Mouse (Mus musculus) mesoderm, embryonic 11.5 days (tissue): Measurements from ENCODE around the gene Gcc1.

ENCODE experiments used
- DNase-seq: peaks from one replicate; pipeline ENCODE4 v3.0.0-alpha.2; 2012; ENCODE audit warnings: low read depth, low spot score

Gcc1 gene

DNA sequence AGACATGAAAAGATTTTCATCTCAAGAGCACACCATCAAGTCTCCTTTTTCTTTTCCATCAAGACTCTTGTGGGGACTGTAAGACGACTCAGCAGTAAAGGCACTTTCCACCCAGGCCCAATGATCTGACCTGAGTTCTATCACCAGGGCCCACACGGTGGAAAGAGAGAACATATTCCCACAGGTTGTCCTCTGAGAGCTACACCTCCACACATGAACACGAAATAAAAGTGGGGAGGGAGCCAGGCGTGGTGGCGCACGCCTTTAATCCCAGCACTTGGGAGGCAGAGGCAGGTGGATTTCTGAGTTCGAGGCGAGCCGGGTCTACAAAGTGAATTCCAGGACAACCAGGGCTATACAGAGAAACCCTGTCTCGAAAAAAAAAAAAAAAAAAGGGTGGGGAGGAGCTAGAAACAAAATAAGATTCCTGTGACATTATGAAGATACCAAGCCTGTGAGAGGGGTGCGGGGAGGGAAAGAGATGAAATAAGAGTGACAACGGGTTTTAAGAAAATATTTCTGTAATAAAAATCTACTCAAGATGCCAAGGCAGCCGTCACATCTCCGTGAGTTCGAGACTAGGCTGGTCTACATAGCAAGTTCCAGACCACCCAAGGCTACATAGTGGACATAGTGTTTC lies 5.4 kb downstream of the Gcc1 start:
- no peak for DNase-seq

DNA sequence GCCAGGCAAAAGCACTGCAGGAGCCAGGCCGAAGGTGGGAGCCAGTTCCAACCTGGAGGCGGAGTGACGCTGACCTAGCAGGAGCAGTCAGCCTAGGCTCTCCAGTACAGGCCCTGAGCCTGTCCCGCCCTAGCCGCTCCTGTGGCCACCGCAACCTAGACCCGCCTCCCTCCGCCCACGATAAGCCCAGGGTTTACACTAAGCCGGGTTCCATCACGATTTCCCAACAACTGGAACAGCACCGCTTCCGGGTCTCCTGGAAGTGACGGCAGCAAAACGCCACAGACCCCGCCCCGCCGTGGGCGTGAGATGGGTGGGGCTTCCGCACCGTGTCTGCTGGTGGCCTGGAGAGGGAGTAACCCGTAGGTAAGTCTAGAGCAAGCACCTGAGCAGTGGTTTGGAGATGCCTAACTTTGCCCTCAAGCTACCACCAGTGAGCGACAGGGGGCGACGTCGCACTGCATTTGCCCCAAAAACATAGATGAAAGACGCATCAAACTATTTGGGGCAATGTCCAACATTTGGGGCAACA lies 6.7 kb downstream of the Gcc1 start:
- peak; percentile 90 for DNase-seq

DNA sequence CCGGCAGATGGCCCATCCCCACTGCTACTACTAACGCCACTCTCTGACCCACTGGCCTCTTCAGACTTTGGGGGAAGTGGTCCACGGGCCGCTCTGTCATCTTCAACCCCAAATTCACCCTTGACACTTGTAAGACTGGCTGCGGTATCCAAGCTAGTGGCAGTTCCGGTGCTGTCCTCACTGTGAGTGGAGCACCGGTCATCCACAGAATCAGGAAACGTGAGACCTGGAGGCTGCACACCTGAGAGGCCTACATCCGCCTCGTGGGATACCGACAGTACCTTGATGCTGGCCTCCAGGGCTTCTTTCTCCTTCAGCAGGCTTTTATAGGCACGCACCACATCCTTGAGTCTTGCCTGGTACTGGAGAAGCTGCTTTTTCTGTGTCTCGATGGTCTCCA lies 7.3 kb downstream of the Gcc1 start:
- no peak for DNase-seq

DNA sequence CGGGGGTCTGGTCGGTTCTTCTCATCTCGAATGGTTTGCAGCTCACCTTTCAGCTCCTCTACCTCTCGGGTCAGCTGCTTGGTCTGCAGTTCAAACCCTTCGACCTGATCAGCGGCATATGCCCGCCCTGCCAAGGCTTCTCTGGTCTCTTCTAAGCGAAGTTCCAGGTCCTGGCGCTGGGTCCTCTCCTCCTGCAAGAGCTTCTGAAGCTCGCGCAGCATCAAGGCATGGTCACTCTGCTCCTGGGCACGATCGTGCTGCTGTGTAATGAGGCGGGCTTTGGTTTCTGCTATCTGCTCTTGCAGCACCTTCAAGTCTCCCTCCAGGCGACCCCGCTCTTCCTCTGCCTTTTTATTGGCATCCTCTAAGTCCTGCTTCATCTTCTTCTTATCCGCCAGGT lies 7.8 kb downstream of the Gcc1 start:
- no peak for DNase-seq

DNA sequence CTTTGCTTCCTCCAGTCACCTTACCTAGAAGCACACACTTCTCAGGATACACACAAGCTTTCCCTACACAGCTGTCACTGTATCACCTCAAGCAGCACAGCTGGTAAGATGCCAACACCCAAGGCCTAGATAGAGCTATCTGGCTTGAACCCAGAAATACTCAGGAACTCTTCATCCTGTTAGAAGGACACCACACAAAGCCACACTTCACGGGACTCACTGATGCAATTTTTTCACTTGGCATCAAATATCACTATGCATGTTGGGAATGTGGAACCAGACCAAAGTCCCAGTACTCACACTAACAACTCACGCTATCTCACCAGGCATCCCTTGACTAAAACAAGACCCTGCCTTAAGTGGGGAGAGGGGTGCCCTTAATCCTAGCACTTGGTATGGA lies 8.5 kb downstream of the Gcc1 start:
- DNase-seq = no peak

DNA sequence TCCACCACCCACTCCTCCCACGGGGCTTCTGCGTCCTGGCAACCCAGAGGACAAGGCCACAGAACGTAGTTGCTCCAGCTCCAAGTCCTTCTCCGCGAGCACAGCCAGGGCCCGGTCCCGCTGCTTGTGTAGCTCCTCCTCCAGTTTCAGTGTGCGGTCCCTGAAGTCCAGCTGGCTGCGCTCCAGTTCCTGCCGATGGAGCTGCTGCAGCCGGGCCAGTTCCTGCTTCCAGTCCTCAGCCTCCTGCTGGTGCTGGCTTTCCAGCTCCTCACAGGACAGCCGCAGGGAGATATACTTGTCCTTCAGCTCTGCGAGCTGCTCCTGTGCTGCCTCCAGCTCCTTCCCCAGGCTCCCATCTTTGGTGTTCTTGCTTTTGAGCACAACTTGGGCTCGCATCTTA lies 9.7 kb downstream of the Gcc1 start:
- no peak for DNase-seq

DNA sequence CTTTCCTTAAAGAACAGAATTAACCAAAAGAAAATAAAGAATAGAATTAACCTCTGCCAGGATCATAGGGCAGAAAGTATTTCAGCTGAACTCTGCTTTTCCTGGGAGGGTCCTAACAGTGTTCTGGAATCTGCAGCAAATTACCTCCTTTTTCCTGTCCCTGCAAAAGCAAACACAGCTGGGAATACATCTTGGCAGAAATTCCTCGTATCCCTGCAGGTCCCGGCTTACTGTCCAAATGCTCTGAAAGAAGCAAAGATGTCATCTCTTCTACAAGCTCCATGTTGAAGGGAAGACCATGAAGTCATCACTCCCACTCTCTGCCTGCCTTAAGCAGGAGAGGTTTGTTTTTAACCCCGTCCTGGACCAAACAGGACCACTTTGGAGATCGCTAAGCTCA lies 11.2 kb downstream of the Gcc1 start:
- no peak for DNase-seq

DNA sequence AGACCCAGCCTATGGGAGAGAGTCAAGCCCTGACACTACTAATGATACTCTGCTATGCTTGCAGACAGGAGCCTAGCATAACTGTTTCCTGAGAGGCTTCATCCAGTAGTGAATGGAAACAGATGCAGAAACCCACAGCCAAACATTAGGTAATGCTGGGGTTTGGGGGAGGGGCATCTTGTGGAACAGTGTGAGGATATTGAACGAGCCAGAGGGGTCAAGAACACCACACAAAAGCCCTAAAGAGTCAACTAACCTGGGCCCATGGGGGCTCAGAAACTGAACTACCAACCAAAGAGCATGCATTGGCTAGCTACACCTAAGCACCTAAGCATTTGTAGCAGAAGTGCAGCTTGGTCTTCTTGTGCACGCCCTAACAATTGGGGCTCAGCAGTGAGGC lies 17.0 kb downstream of the Gcc1 start:
- no peak for DNase-seq

DNA sequence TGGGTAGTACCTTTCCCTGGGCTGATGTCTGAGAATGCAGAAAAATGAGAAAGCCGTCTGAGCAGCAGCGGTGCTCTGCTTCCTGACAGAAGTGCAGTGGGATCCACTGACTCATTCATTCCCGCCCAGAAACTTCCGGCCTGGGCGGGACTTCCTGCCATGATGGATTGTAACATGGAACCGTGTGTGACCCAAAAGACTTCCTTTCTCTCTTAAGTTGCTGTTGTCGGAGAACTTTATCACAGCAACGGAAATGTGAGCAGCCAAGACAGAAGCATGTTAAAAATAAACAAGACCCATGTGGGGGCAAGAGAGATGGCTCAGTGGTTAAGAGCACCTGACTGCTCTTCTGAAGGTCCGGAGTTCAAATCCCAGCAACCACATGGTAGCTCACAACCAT lies 18.1 kb downstream of the Gcc1 start:
- no peak for DNase-seq

DNA sequence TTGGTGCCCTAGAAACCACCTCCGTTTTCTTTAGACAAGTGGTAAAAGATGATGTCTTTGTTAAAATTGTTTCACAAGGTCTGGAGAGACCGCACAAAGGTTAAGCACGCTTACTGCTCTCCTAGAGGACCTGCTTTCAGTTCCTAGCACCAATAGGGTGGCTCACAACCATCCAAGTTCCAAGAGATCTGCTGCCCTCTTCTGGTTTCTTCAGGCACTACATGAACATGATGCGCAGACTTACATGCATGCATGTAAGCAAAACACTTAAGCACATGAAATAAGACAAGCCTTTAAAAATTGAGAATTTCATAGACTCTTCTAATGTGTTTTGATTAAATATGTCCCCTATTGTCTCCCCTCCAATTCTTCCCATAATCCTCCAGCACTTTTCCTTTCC lies 28.4 kb downstream of the Gcc1 start:
- DNase-seq = no peak

DNA sequence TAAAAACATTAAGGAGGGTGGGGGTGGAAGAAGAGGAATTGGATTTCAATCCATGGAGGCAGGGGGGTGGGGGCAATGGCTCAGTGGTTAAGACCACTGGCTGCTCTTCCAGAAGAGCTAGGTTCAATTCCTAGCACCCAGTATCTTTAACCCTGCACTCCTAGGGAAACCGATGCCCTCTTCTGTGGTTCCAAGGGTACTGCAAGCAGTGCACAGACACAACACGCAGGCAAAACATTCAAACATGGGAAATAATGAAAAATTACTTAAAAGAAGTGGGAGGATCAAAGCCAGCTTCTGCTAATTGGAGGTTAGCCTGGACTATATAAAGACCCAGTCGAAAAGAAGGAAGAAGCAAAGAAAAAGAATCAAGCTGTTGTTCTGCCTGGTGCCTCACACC lies 29.5 kb downstream of the Gcc1 start:
- DNase-seq = no peak

DNA sequence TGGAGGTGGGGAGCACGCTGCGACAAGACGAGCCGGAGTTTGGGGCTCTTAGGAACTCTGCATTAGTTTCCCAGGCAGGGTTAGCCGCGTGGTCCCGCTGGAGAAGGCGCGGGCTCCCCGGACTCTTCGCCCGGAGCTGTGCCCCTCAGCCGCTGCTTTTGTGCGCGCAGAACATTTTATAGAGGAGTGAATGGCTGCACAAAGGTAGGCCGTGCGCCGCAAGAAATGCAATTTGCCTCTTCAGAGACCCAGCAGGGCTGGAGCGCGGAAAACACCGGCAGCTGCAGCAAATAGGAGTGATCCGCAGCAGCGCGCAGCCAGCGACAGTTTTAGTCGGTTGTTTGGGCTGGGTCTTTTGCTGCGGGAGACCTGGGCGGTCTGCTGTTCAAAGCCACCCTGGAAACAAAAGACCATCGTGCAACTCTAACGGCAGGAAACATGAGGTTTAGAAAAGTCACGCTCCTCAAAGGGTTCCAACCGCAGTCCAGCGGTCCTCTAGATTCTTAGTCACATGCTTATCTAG lies 30.4 kb downstream of the Gcc1 start, which contains the start of gene Zfp800:
Gene Zfp800, minus strand, starts transcription at position 325 of the 523 bp plus-strand sequence.
- DNase-seq = peak; percentile 44

DNA sequence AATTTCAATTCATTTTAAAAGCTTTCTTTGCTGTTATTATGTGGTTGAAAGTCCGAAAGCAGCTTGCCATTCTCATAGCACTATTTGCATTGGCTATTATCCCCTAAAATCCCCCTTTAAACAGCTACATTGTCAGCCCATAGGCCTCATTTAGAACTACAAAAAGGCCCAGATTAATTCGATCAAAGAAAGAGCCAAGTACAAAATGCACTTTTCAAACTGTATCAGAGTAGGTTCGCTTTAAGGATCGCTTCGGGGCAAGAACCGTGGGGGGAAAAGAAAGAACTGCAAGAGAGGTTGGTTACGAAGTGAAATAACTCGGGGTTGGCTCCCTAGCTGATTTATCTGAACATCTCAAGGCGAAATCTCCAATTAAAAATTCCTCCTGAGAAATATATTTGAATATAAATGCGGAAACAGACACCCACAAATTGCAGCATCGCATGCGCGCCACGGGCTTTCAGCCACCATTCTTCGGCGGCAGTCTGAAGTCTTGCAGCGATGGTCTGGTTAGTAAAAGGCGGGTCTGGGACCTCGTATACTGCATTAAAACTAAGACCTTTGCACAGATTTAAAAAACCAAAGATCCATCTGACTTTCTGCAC lies 31.2 kb downstream of the Gcc1 start:
- DNase-seq = peak; percentile 45

DNA sequence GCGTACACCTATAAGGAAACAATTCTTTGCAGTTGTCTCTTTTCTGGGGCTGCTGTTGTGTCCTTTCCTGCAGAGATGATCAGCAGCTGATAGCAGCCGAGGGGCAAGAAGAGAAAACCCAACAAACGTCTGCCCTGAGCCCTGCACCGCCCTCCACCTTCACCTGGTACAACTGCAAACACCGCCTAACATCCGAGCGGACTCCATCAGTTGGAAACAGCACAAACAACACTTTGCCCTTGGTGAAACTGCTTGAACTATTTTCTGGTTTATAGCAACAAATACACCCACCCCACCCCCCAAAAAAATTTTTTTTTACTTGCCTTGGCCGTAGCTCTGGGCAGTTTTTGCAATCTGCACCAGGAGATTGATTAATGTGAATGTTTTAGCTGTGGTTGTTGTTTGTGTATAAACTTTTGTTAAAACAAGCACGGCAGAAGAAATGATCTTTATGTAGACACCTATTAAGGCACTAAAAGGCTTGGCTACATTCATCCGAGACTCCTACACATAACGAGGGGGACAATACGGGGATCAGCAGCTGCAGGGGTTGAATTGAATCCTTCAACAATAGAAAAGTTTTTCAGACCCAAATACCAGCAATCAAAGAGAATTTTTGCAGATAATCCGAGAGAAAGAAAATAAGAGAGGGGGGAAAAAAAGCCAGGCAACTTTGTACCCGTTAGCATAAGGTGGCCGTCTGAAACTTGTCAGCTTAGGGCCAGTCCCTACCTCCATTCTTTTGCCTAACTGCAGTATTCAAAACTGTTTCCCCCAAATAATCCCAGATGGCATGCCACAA lies 31.9 kb downstream of the Gcc1 start:
- no peak for DNase-seq

DNA sequence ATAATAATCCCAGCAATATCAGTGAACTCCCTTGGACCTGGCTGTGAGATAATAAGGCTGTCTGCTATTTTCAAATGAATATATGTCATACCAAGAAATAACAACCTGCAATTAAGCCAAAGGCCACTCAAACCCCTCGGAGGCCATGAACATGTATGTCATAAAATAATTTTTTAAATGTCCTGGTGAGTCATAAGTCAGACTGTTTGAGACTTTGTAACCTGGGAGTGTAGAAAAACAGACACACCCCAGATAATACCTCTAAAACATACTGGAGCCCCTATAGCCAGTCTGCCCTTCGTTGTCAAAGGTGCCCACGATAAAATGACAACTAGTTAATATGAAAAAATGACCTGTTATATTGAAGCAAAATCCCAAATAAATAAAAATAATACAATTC lies 39.2 kb downstream of the Gcc1 start:
- no peak for DNase-seq

DNA sequence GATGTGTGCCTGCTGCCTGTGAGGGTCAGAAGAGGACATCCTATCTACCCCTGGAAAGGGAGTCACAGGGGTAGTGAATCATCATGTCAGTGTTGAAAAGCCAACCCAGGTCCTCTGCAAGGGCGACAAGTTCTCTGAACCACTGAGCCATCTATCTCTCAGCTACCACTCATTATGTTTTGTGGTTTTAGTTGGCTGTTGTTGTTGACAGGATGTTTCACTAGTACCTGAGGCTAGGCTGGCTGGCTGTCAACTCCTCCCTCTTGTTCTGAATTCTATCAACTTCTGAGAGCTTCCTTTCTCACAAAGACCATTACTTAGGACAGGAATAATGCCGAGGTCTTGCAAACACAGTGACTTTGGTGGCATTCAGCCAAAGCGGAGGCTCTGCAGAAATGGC lies 43.0 kb downstream of the Gcc1 start:
- no peak for DNase-seq

DNA sequence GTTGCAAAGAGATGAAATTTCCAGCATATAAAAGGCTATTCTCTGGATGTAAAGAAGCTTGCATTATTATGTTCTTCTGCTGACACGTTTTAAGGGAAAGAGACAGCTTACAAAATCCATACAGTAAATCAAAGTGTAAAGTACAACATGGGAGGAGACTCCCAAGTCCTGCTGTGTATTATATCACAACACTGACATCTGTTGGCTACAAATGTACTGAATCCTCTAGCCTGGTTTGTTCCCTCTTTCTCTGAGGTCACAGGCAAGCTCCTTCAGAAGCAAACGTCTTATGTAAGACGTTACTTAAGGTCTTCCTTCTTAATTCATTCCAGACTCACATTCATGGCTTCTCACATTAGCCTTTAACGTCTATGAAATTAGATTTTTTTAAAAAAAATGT lies 46.2 kb downstream of the Gcc1 start:
- DNase-seq = no peak

DNA sequence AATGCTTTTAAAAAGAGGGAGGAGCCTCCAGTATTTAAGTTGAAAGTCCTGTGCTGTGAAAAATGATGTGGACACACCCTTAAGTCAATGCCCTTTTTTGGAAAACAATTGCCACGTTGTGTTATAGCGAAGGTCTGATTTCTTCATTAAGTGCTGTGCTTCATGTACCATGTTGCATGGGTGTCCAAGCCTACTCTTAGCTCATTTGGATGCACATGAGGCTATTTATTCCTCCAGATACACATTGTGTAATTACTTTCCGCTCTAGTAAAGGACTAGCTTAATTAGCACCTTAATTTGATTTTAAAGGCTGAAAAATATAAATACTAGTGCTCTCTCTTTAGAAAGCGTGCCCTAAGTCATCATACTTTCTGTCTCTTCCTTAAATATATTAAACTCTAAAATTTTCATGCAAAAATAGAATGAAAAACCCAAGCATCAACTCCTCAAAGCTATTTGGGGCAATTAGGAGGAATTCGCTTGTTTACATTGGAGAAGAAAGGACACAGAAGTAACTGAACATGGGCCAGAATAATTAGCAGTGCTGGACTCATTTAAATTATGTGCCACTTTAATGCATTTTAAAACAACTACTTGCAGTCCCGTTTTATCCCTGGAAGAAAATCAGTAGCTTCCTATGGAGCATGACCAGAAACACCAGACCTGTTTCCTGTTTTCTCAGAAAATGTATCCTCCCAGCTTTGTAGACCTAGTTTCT lies 58.1 kb downstream of the Gcc1 start:
- no peak for DNase-seq

DNA sequence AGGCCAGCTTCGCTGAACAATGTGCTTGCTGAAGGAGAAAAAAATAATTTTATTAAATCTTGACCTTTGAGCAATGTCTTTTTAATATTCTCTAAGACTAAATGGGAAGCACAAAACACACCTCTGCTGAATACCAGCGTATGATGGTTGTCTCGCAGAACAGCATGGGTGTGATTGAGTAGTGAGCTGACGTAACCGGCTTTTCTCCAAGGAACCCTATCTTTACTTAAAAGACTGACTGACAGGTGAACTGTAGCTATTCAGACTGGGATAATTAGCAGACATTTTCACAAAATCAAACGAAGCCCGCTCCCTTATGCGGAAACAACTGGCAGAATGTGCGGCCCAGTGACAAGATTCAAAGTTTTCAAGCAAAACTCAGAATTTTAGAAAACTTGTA lies 60.6 kb downstream of the Gcc1 start:
- no peak for DNase-seq
